Mouse (Mus musculus): ENCODE results near the gene Etv6.

DNA sequence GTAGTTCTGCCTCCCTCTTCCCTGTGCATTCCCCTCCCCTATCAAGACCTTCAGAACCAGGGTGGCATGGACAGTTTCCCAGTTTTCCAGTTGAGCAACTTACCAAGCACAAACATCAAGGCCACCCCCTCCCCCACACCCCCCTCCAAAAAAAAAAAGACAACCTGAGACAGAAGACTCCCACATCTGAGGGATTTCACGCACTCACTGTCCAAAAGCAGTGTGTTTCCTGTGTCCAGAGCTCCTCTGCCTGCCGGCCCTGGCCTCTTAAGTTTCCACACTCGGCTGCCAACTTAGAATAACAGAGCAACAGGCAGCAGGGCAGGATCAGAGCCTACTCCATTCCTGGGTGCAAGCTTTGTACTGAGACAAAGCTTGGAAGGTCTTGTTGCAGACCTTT lies 207.6 kb downstream of the Etv6 start:
- TF ChIP-seq CTCF (IDR thresholded peaks at IDR 0.05; ENCODE audit: borderline replicate concordance, extremely low read depth, insufficient read depth, insufficient read length) (no peak), POLR2A (IDR thresholded peaks at IDR 0.05; ENCODE audit: borderline replicate concordance, extremely low read depth, insufficient read depth, insufficient read length, poor library complexity, severe bottlenecking) (no peak)
